Mouse (Mus musculus) liver, postnatal 0 days (tissue): ENCODE measurements around the gene Pmm1. TPM values are rescaled to one million over a fixed set of nuclear protein-coding genes. Genes with fewer than 3 reads are reported as not detected.
"Not testable (repeated sequence)": the region's sequence is repeated elsewhere in the genome, so short reads cannot be mapped to it uniquely, and the experiment has no call there.

Experiments used
- ATAC-seq: fragments of 200-750 bp; cut with Nextera tagmentation; 2 replicates; pipeline ENCODE4 v1.8.0; 2017; ENCODE audit warnings: mild to moderate bottlenecking, moderate library complexity
- DNase-seq: peaks from one replicate; pipeline ENCODE4 v3.0.0-alpha.2; 2016
- H3K27ac ChIP-seq: fragments of 300-500 bp; sonication (generic); 2 replicates; pipeline ENCODE4 v1.5.1; 2014; ENCODE audit warnings: antibody characterized with exemption, moderate library complexity, mild to moderate bottlenecking, low read depth
- H3K27me3 ChIP-seq: fragments of 300-500 bp; sonication (generic); 2 replicates; pipeline ENCODE4 v1.6.1; 2014; ENCODE audit warnings: low read length, control low read depth, mixed read lengths; ENCODE audit not compliant: insufficient read depth
- H3K36me3 ChIP-seq: fragments of 300-500 bp; sonication (generic); replicated peaks from 2 replicates; pipeline ENCODE4 v1.6.1; 2014; ENCODE audit warnings: mild to moderate bottlenecking, control low read depth, low read length, moderate library complexity, mixed read lengths; ENCODE audit not compliant: insufficient read depth
- H3K4me1 ChIP-seq: fragments of 300-500 bp; sonication (generic); 2 replicates; pipeline ENCODE4 v1.6.1; 2014; ENCODE audit warnings: antibody characterized with exemption, mild to moderate bottlenecking, control low read depth; ENCODE audit not compliant: insufficient read depth
- H3K4me2 ChIP-seq: fragments of 300-500 bp; sonication (generic); 2 replicates; pipeline ENCODE4 v1.6.1; 2014; ENCODE audit warnings: low read depth, mild to moderate bottlenecking, low read length, moderate library complexity, mixed read lengths
- H3K4me3 ChIP-seq: fragments of 300-500 bp; sonication (generic); 2 replicates; pipeline ENCODE4 v1.5.1; 2014; ENCODE audit warnings: low read depth, low read length
- H3K9ac ChIP-seq: fragments of 300-500 bp; sonication (generic); replicated peaks from 2 replicates; pipeline ENCODE4 v1.6.1; 2014; ENCODE audit warnings: mild to moderate bottlenecking, moderate library complexity
- H3K9me3 ChIP-seq: fragments of 300-500 bp; sonication (generic); 2 replicates; pipeline ENCODE4 v1.6.1; 2016; ENCODE audit warnings: mild to moderate bottlenecking, control low read depth, low read length, mixed read lengths
- CTCF ChIP-seq: sonication (generic); IDR thresholded peaks from 2 replicates; pipeline ENCODE4 v1.5.1; 2016; ENCODE audit warnings: antibody characterized with exemption, low read depth
- EP300 ChIP-seq: IDR thresholded peaks from 2 replicates; pipeline ENCODE4 v1.6.1; 2016; ENCODE audit warnings: antibody characterized with exemption, low read depth, mild to moderate bottlenecking
- WGBS: fragments of 180-500 bp; shearing (Covaris S2); extraction: QIAGEN DNeasy Blood & Tissue Kit; methylation state at CpG from one replicate; pipeline ENCODE4 v1.1.7; 2014; ENCODE audit not compliant: insufficient replicate concordance; 5-methylcytosine and 5-hydroxymethylcytosine counted together
- polyA plus RNA-seq: library from polyadenylated mRNA; unstranded; fragments of >200 nt; fragmentation: Nextera tagmentation; extraction: Ambion mirVana; gene quantifications from 2 replicates; pipeline ENCODE4 v1.2.1, GENCODE M21; 2015

The Pmm1 gene
- polyA plus RNA-seq, 1 experiment from 2014 or later: 10.1 TPM

GRCm38 (mm10) chr15:81985267-81986161, 24.8 kb upstream of the Pmm1 start:
- H3K36me3 ChIP-seq: no peaks in the 10 kb centered on the region
- H3K4me1 ChIP-seq: peaks cover 14% of the 10 kb centered on the region
- H3K4me2 ChIP-seq: no peak overlapping the region
- TF ChIP-seq CTCF (no peak), EP300 (no peak)
- no peak overlapping the region for H3K27ac ChIP-seq
- H3K9me3 ChIP-seq: no peaks in the 10 kb centered on the region
- no peak overlapping the region for H3K9ac ChIP-seq
- no peaks in the 10 kb centered on the region for H3K27me3 ChIP-seq
- ATAC-seq (no peak), DNase-seq (no peak)
- WGBS: 78% methylated on average over 2 of the region's 2 CpGs
- no peak overlapping the region for H3K4me3 ChIP-seq

- TF ChIP-seq EP300 (no peak), CTCF (no peak)
- H3K27me3 ChIP-seq: no peaks in the 10 kb centered on the region
- H3K27ac ChIP-seq: no peak overlapping the region
- no peaks in the 10 kb centered on the region for H3K4me1 ChIP-seq
- WGBS: 49% methylated on average over 1 of the region's 1 CpGs
- H3K4me2 ChIP-seq: no peak overlapping the region
- no peak overlapping the region for H3K9ac ChIP-seq
- H3K9me3 ChIP-seq: no peaks in the 10 kb centered on the region
- no peaks in the 10 kb centered on the region for H3K36me3 ChIP-seq
- no peak overlapping the region for H3K4me3 ChIP-seq
- no peak for DNase-seq
- no peak for ATAC-seq
Observed at GRCm38 (mm10) chr15:81982173-81982572, 21.4 kb upstream of the Pmm1 start.

GRCm38 (mm10) chr15:81980321-81980720, 19.6 kb upstream of the Pmm1 start, which contains the start of gene 1700029P11Rik:
TSS of gene 1700029P11Rik (plus strand) at chr15:81980540.
- Histone ChIP-seq H3K9me3 (no peaks in the 10 kb centered on the region), H3K27ac (no peak within 1 kb of the TSS), H3K4me1 (no peaks in the 10 kb centered on the region), H3K27me3 (no peaks in the 10 kb centered on the region), H3K36me3 (no peaks in the 10 kb centered on the region), H3K4me3 (no peak within 1 kb of the TSS), H3K4me2 (no peak within 1 kb of the TSS), H3K9ac (no peak within 1 kb of the TSS)
- ATAC-seq (no peak), DNase-seq (no peak)
- 87% methylated on average over 22 of the region's 23 CpGs for WGBS
- no peak for TF ChIP-seq CTCF
- no peak for TF ChIP-seq EP300

- not testable (repeated sequence) for H3K4me3 ChIP-seq, H3K27ac ChIP-seq, H3K36me3 ChIP-seq, H3K4me2 ChIP-seq, H3K9ac ChIP-seq, H3K4me1 ChIP-seq, H3K27me3 ChIP-seq, ATAC-seq, DNase-seq, H3K9me3 ChIP-seq
- WGBS: 89% methylated on average over 8 of the region's 8 CpGs
Observed at GRCm38 (mm10) chr15:81975156-81975555, 14.4 kb upstream of the Pmm1 start.

GRCm38 (mm10) chr15:81970498-81970897, 9.8 kb upstream of the Pmm1 start:
- not testable (repeated sequence) for H3K27me3 ChIP-seq, H3K9ac ChIP-seq, H3K27ac ChIP-seq, H3K4me3 ChIP-seq, DNase-seq, H3K36me3 ChIP-seq, H3K4me1 ChIP-seq, ATAC-seq, H3K4me2 ChIP-seq, H3K9me3 ChIP-seq
- 84% methylated on average over 4 of the region's 4 CpGs for WGBS

GRCm38 (mm10) chr15:81969635-81970034, 8.9 kb upstream of the Pmm1 start:
- not testable (repeated sequence) for H3K4me3 ChIP-seq, H3K9me3 ChIP-seq, H3K36me3 ChIP-seq, DNase-seq, H3K4me1 ChIP-seq, H3K4me2 ChIP-seq, H3K27ac ChIP-seq, ATAC-seq, H3K9ac ChIP-seq, H3K27me3 ChIP-seq
- WGBS: 82% methylated on average over 6 of the region's 6 CpGs
